Mouse (Mus musculus): ENCODE data around the gene Tubgcp2.

Tubgcp2 gene

GRCm38 (mm10) chr7:139946032-139946431, 90.4 kb downstream of the Tubgcp2 start:
- no peak for ATAC-seq (ENCODE audit: low TSS enrichment)

Measured in frontal cortex, adult (tissue).